Mouse (Mus musculus) MEL (cell line): ENCODE data around the gene Cdk14. TPM values are rescaled to one million over a fixed set of nuclear protein-coding genes. Genes with fewer than 3 reads are reported as not detected.

Source experiments
- DNase-seq: peaks from one replicate; pipeline ENCODE4 v3.0.0; 2011; ENCODE audit warnings: low read depth, low spot score
- H3K27ac ChIP-seq: 2 replicates; pipeline ENCODE4 v1.5.1; 2012; ENCODE audit warnings: low read depth, mild to moderate bottlenecking, control low read depth, low read length, moderate library complexity; ENCODE audit not compliant: control insufficient read depth
- H3K27me3 ChIP-seq, 2 experiments: fragments of 150-350 bp in 1 of 2; sonication (generic) in 1 of 2; 2 replicates each; pipeline ENCODE4 v1.6.1; 2012; ENCODE audit warnings: low read length in 2 of 2, mild to moderate bottlenecking in 2 of 2, improper control_type of control experiment in 1 of 2, moderate library complexity in 1 of 2; ENCODE audit not compliant: insufficient read depth in 2 of 2, control insufficient read depth in 1 of 2
- H3K36me3 ChIP-seq, 2 experiments: 2 replicates each; pipeline ENCODE4 v1.6.1; 2012 to 2014; ENCODE audit warnings: low read length in 2 of 2, improper control_type of control experiment in 1 of 2, inconsistent platforms in 1 of 2, mild to moderate bottlenecking in 1 of 2; ENCODE audit not compliant: insufficient read depth in 2 of 2, control insufficient read depth in 1 of 2
- H3K4me1 ChIP-seq, 2 experiments: fragments of 150-350 bp in 1 of 2; sonication (generic) in 1 of 2; 2 replicates each; pipeline ENCODE4 v1.6.1; 2012; ENCODE audit warnings: low read length in 2 of 2, improper control_type of control experiment in 1 of 2, mild to moderate bottlenecking in 1 of 2; ENCODE audit not compliant: insufficient read depth in 2 of 2, control insufficient read depth in 1 of 2
- H3K4me3 ChIP-seq, 2 experiments: fragments of 150-350 bp in 1 of 2; sonication (generic) in 1 of 2; 2 replicates each; pipeline ENCODE4 v1.5.1; 2012; ENCODE audit warnings: low read depth in 2 of 2, low read length in 2 of 2, mild to moderate bottlenecking in 2 of 2, moderate library complexity in 2 of 2, control low read depth in 1 of 2, improper control_type of control experiment in 1 of 2; ENCODE audit not compliant: control insufficient read depth in 1 of 2, insufficient read depth in 1 of 2
- H3K79me2 ChIP-seq: 2 replicates; pipeline ENCODE4 v1.6.1; 2012; ENCODE audit warnings: mild to moderate bottlenecking, low read length, moderate library complexity; ENCODE audit not compliant: control insufficient read depth, poor library complexity, insufficient read depth
- H3K9ac ChIP-seq: 2 replicates; pipeline ENCODE4 v1.6.1; 2012; ENCODE audit warnings: low read depth, mild to moderate bottlenecking, control low read depth, low read length, moderate library complexity; ENCODE audit not compliant: control insufficient read depth, poor library complexity, severe bottlenecking
- H3K9me3 ChIP-seq: fragments of 150-350 bp; sonication (generic); replicated peaks from 2 replicates; pipeline ENCODE4 v1.6.1; 2012; ENCODE audit warnings: mild to moderate bottlenecking, low read length, improper control_type of control experiment, moderate library complexity; ENCODE audit not compliant: insufficient read depth
- BHLHE40 ChIP-seq: IDR thresholded peaks from 2 replicates; pipeline ENCODE4 v1.6.1; 2012; ENCODE audit warnings: low read depth, mild to moderate bottlenecking, inconsistent platforms, low read length, improper control_type of control experiment, borderline replicate concordance
- CTCF ChIP-seq, 3 experiments: IDR thresholded peaks in 2 of 3; conservative IDR thresholded peaks in 1 of 3; 2 replicates each; pipeline ENCODE4 v1.5.1; 2011 to 2012; ENCODE audit warnings: low read length in 3 of 3, low read depth in 2 of 3, mild to moderate bottlenecking in 2 of 3, improper control_type of control experiment in 1 of 3, inconsistent platforms in 1 of 3, mixed read lengths in 1 of 3, moderate library complexity in 1 of 3; ENCODE audit not compliant: control insufficient read depth in 1 of 3, insufficient read depth in 1 of 3, poor library complexity in 1 of 3, severe bottlenecking in 1 of 3
- E2F4 ChIP-seq: IDR thresholded peaks from 2 replicates; pipeline ENCODE4 v1.6.1; 2011; ENCODE audit warnings: low read depth, low read length, improper control_type of control experiment, borderline replicate concordance
- ELF1 ChIP-seq: IDR thresholded peaks from 2 replicates; pipeline ENCODE4 v1.6.1; 2014; ENCODE audit warnings: low read depth, mild to moderate bottlenecking, inconsistent platforms, low read length, improper control_type of control experiment, moderate library complexity
- EP300 ChIP-seq, 2 experiments: IDR thresholded peaks; 2 replicates each; pipeline ENCODE4 v1.6.1; 2011; ENCODE audit warnings: improper control_type of control experiment in 2 of 2, low read length in 2 of 2, low read depth in 1 of 2, mild to moderate bottlenecking in 1 of 2
- GABPA ChIP-seq: IDR thresholded peaks from 2 replicates; pipeline ENCODE4 v1.6.1; 2012; ENCODE audit warnings: low read depth, mild to moderate bottlenecking, inconsistent platforms, low read length, improper control_type of control experiment, moderate library complexity
- GATA1 ChIP-seq: IDR thresholded peaks from 2 replicates; pipeline ENCODE4 v1.6.1; 2011; ENCODE audit warnings: low read depth, low read length, improper control_type of control experiment
- HCFC1 ChIP-seq: IDR thresholded peaks from 2 replicates; pipeline ENCODE4 v1.6.1; 2012; ENCODE audit warnings: low read depth, mild to moderate bottlenecking, inconsistent platforms, low read length, improper control_type of control experiment, moderate library complexity
- JUND ChIP-seq: IDR thresholded peaks from 2 replicates; pipeline ENCODE4 v1.6.1; 2011; ENCODE audit warnings: low read depth, mild to moderate bottlenecking, improper control_type of control experiment, low read length
- KAT2A ChIP-seq: conservative IDR thresholded peaks from 2 replicates; pipeline ENCODE4 v1.6.1; 2012; ENCODE audit warnings: low read depth, low read length, improper control_type of control experiment, inconsistent platforms
- MAFK ChIP-seq: IDR thresholded peaks from 2 replicates; pipeline ENCODE4 v1.6.1; 2011; ENCODE audit warnings: low read depth, mild to moderate bottlenecking, low read length, improper control_type of control experiment, borderline replicate concordance
- MAX ChIP-seq: IDR thresholded peaks from 2 replicates; pipeline ENCODE4 v1.6.1; 2011; ENCODE audit warnings: low read length, improper control_type of control experiment
- MAZ ChIP-seq: IDR thresholded peaks from 2 replicates; pipeline ENCODE4 v1.6.1; 2012; ENCODE audit warnings: low read depth, mild to moderate bottlenecking, inconsistent platforms, low read length, improper control_type of control experiment
- MEF2A ChIP-seq: IDR thresholded peaks from 2 replicates; pipeline ENCODE4 v1.6.1; 2014; ENCODE audit warnings: low read depth, mild to moderate bottlenecking, inconsistent platforms, low read length, improper control_type of control experiment; ENCODE audit not compliant: poor library complexity, insufficient replicate concordance, severe bottlenecking; ENCODE audit errors: extremely low read depth
- MXI1 ChIP-seq: IDR thresholded peaks from 2 replicates; pipeline ENCODE4 v1.6.1; 2011; ENCODE audit warnings: mild to moderate bottlenecking, low read depth, low read length, improper control_type of control experiment
- MYB ChIP-seq: IDR thresholded peaks from 2 replicates; pipeline ENCODE4 v1.6.1; 2011; ENCODE audit warnings: mild to moderate bottlenecking, low read depth, low read length, improper control_type of control experiment
- MYC ChIP-seq: IDR thresholded peaks from 2 replicates; pipeline ENCODE4 v1.6.1; 2011; ENCODE audit warnings: low read depth, mild to moderate bottlenecking, low read length, improper control_type of control experiment, moderate library complexity
- POLR2A ChIP-seq, 2 experiments: IDR thresholded peaks; 2 replicates each; pipeline ENCODE4 v1.6.1; 2011 to 2012; ENCODE audit warnings: low read length in 2 of 2, mild to moderate bottlenecking in 2 of 2, control low read depth in 1 of 2, improper control_type of control experiment in 1 of 2, low read depth in 1 of 2, moderate library complexity in 1 of 2; ENCODE audit not compliant: control insufficient read depth in 1 of 2, insufficient read depth in 1 of 2, poor library complexity in 1 of 2
- POLR2AphosphoS2 ChIP-seq: IDR thresholded peaks from 2 replicates; pipeline ENCODE4 v1.6.1; 2011; ENCODE audit warnings: low read length, improper control_type of control experiment
- POLR2AphosphoS5 ChIP-seq: IDR thresholded peaks from 2 replicates; pipeline ENCODE4 v1.6.1; 2012; ENCODE audit warnings: low read depth, borderline replicate concordance, mild to moderate bottlenecking, inconsistent platforms, low read length, moderate library complexity, mixed read lengths
- RAD21 ChIP-seq: IDR thresholded peaks from 2 replicates; pipeline ENCODE4 v1.6.1; 2011; ENCODE audit warnings: mild to moderate bottlenecking, low read depth, low read length, improper control_type of control experiment
- RCOR1 ChIP-seq: IDR thresholded peaks from 2 replicates; pipeline ENCODE4 v1.6.1; 2012; ENCODE audit warnings: low read depth, mild to moderate bottlenecking, inconsistent platforms, low read length, improper control_type of control experiment
- TAL1 ChIP-seq: IDR thresholded peaks from 2 replicates; pipeline ENCODE4 v1.6.1; 2012; ENCODE audit warnings: mild to moderate bottlenecking, inconsistent platforms, low read length, moderate library complexity, mixed read lengths
- TBP ChIP-seq: IDR thresholded peaks from 2 replicates; pipeline ENCODE4 v1.8.0; 2011; ENCODE audit warnings: low read depth, low read length, improper control_type of control experiment
- TCF12 ChIP-seq: IDR thresholded peaks from 2 replicates; pipeline ENCODE4 v1.6.1; 2014; ENCODE audit warnings: low read depth, mild to moderate bottlenecking, inconsistent platforms, low read length, improper control_type of control experiment, moderate library complexity
- UBTF ChIP-seq: IDR thresholded peaks from 2 replicates; pipeline ENCODE4 v1.6.1; 2012; ENCODE audit warnings: low read depth, mild to moderate bottlenecking, inconsistent platforms, low read length, improper control_type of control experiment, moderate library complexity, borderline replicate concordance; ENCODE audit not compliant: insufficient read depth
- USF1 ChIP-seq: IDR thresholded peaks from 2 replicates; pipeline ENCODE4 v1.6.1; 2014; ENCODE audit warnings: low read depth, mild to moderate bottlenecking, inconsistent platforms, low read length, improper control_type of control experiment, moderate library complexity
- USF2 ChIP-seq, 2 experiments: IDR thresholded peaks; 2 replicates each; pipeline ENCODE4 v1.6.1; 2011 to 2012; ENCODE audit warnings: improper control_type of control experiment in 2 of 2, low read length in 2 of 2, borderline replicate concordance in 1 of 2, inconsistent platforms in 1 of 2, low read depth in 1 of 2, mild to moderate bottlenecking in 1 of 2; ENCODE audit not compliant: insufficient read depth in 1 of 2
- ZC3H11A ChIP-seq: IDR thresholded peaks from 2 replicates; pipeline ENCODE4 v1.6.1; 2012; ENCODE audit warnings: low read depth, mild to moderate bottlenecking, inconsistent platforms, low read length, improper control_type of control experiment
- ZKSCAN1 ChIP-seq: IDR thresholded peaks from 2 replicates; pipeline ENCODE4 v1.6.1; 2012; ENCODE audit warnings: low read depth, mild to moderate bottlenecking, inconsistent platforms, low read length, improper control_type of control experiment, moderate library complexity
- ZMIZ1 ChIP-seq: IDR thresholded peaks from 2 replicates; pipeline ENCODE4 v1.6.1; 2012; ENCODE audit warnings: low read depth, mild to moderate bottlenecking, inconsistent platforms, low read length, improper control_type of control experiment, moderate library complexity
- ZNF384 ChIP-seq: IDR thresholded peaks from 2 replicates; pipeline ENCODE4 v1.6.1; 2012; ENCODE audit warnings: low read depth, mild to moderate bottlenecking, inconsistent platforms, low read length, improper control_type of control experiment
- polyA plus RNA-seq, 2 experiments: library from polyadenylated mRNA; stranded (reverse) in 1 of 2; unstranded in 1 of 2; fragments of >175 nt in 1 of 2; fragments of >200 nt in 1 of 2; gene quantifications; 2 replicates each; pipeline versions ENCODE4 v1.2.1 to v1.2.4; 2012; ENCODE audit warnings: low replicate concordance in 2 of 2, low read depth in 1 of 2; ENCODE audit not compliant: insufficient read length in 2 of 2, insufficient read depth in 1 of 2, missing spikeins in 1 of 2
- total RNA-seq: library from RNA; depleted of rRNA; stranded (reverse); fragments of 300-350 nt; gene quantifications from 2 replicates; pipeline ENCODE4 v1.2.3, GENCODE M21; 2012

Gene Cdk14
- total and polyA plus RNA-seq, 3 experiments = not detected

DNA sequence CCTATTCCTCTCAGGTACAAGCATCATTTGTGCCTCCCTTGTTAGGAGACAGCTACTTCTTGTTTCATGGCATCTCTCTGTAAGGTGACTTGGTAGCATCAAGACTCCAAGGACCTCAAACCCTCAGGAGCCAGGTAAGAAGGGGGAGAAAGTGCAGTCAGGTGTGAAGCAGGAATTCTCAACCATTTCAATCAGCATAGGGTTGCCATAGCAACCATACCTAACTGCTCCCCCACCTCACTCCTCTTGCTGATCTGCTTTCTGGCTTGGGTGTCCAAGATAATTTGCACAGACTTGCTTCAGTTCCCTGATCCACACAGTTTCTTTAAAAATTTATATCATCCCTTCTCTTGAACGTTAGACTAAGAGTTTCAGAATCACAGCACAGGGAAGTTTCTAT, 595.9 kb downstream of the Cdk14 start:
- DNase-seq = no peak
- no peak for TF ChIP-seq MAFK
- TF ChIP-seq ZC3H11A = no peak
- TF ChIP-seq MYB = no peak
- no peak for TF ChIP-seq POLR2A (IDR thresholded peaks at IDR 0.05; ENCODE audit: control insufficient read depth in 1 of 2, insufficient read depth in 1 of 2, low read depth in 1 of 2, low read length in 2 of 2, poor library complexity in 1 of 2)
- TF ChIP-seq TCF12 = no peak
- TF ChIP-seq POLR2AphosphoS5 = no peak
- TF ChIP-seq ZMIZ1 = no peak
- TF ChIP-seq JUND = no peak
- no peak for TF ChIP-seq UBTF
- TF ChIP-seq ELF1 = no peak
- TF ChIP-seq ZNF384 = no peak
- no peak for TF ChIP-seq GABPA
- no peak for TF ChIP-seq ZKSCAN1
- TF ChIP-seq USF1 = no peak
- TF ChIP-seq USF2 (IDR thresholded peaks at IDR 0.05; ENCODE audit: borderline replicate concordance in 1 of 2, insufficient read depth in 1 of 2, low read depth in 1 of 2, low read length in 2 of 2) = no peak
- no peak overlapping the region for H3K4me3 ChIP-seq
- no peaks in the 10 kb centered on the region for H3K4me1 ChIP-seq
- H3K79me2 ChIP-seq = no peaks in the 10 kb centered on the region
- H3K27me3 ChIP-seq = no peaks in the 10 kb centered on the region
- H3K9ac ChIP-seq = no peak overlapping the region
- no peaks in the 10 kb centered on the region for H3K9me3 ChIP-seq
- H3K27ac ChIP-seq = no peak overlapping the region
- no peaks in the 10 kb centered on the region for H3K36me3 ChIP-seq

DNA sequence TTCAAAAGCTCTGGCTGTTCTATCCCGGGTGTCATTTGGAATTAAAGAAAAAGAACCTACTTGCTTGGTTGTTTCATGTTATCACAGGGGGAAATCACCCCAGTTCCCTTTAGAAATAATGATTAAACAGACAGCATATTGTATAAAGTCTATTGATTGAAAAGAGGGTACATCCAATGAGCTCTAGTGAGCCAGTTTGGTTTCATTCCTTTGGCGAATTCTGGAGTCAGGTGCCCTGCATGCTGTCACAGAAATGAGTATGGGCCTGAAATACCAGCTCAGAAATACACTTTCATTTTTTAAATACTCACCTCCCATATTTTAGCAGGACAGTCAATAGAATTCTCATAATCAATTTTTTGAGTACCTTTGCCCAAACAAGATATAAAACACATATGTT, 598.1 kb downstream of the Cdk14 start:
- Histone ChIP-seq H3K79me2 (no peaks in the 10 kb centered on the region), H3K4me3 (no peak overlapping the region), H3K36me3 (no peaks in the 10 kb centered on the region), H3K9ac (no peak overlapping the region), H3K9me3 (no peaks in the 10 kb centered on the region), H3K4me1 (no peaks in the 10 kb centered on the region), H3K27ac (no peak overlapping the region), H3K27me3 (no peaks in the 10 kb centered on the region)
- DNase-seq = no peak
- TF ChIP-seq MYC (no peak), KAT2A (no peak), MAX (no peak), MXI1 (no peak), TAL1 (no peak), USF2 (IDR thresholded peaks at IDR 0.05; ENCODE audit: borderline replicate concordance in 1 of 2, insufficient read depth in 1 of 2, low read depth in 1 of 2, low read length in 2 of 2) (no peak), GATA1 (no peak), POLR2AphosphoS2 (no peak), RAD21 (no peak), CTCF (IDR thresholded peaks at IDR 0.05 in 2 of 3, conservative IDR thresholded peaks at IDR 0.05 in 1 of 3; ENCODE audit: control insufficient read depth in 1 of 3, insufficient read depth in 1 of 3, low read depth in 2 of 3, low read length in 3 of 3, poor library complexity in 1 of 3, severe bottlenecking in 1 of 3) (no peak), E2F4 (no peak), MEF2A (no peak), BHLHE40 (no peak), RCOR1 (no peak), HCFC1 (no peak), ZMIZ1 (no peak), TBP (no peak), POLR2AphosphoS5 (no peak), MAZ (no peak), EP300 (IDR thresholded peaks at IDR 0.05; ENCODE audit: low read depth in 1 of 2, low read length in 2 of 2) (no peak)
